8 mouse cellular contexts compared by ENCODE assay signal in the genomic region with DNA sequence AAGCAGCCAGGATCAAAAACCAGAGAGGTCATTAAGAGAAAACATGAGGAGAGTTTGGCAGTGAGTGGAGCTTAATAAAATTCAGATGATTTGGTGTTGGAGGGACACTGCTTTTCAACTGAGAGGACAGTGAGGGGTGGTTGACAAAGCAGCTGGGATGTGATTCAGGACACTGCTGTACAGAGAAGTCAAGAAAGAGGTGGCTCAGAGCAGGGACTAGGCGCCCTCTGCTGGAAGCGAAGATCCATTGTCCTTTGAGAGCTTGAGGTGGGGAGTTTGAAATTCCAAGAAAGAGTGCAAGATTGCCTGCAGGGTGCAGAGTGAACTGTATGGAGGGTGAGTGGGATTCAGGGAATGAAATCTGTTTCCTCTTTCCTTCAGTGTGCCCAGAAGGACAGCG. TPM values are rescaled to one million over a fixed set of nuclear protein-coding genes. Genes with fewer than 3 reads are reported as not detected.
A peak's percentile ranks its signal among the peaks of the same experiment; 100 is the strongest.
DNase-seq lines count a peak whose midpoint lies in the region; ATAC-seq and TF ChIP-seq lines count a peak whose summit lies in the region.

No protein-coding gene starts in this region.

- no peak overlapping the region for H3K9ac ChIP-seq in forebrain, embryonic 16.5 days (replicated peaks; ENCODE audit: low read depth, low read length)
- H3K9ac ChIP-seq in lung, embryonic 15.5 days, result no peak overlapping the region

- peak; percentile 89 for ATAC-seq in forebrain, embryonic 16.5 days
- peak; percentile 49; the same call in 1 of the 2 replicates for ATAC-seq in lung, embryonic 15.5 days (ENCODE audit: borderline replicate concordance, extremely low read depth, low FRiP score, low TSS enrichment)
- no peak for ATAC-seq in inflammation-experienced regulatory T-cells, adult 6 months

- no peaks in the 10 kb centered on the region for H3K27me3 ChIP-seq in forebrain, embryonic 16.5 days (replicated peaks; ENCODE audit: control insufficient read depth, insufficient read depth, low read length)
- H3K27me3 ChIP-seq in lung, embryonic 15.5 days, result no peaks in the 10 kb centered on the region

- no peak overlapping the region for H3K4me2 ChIP-seq in forebrain, embryonic 16.5 days (ENCODE audit: low read length)
- H3K4me2 ChIP-seq in lung, embryonic 15.5 days, result no peak overlapping the region

- TF ChIP-seq CTCF in brain, embryonic 14.5 days (IDR thresholded peaks at IDR 0.05; ENCODE audit: borderline replicate concordance, extremely low read depth, insufficient read depth, insufficient read length), result peak; percentile 88

- DNase-seq in heart, postnatal 14 days, result peak; percentile 23 to 43
- no peak for DNase-seq in heart, adult 11 months
- DNase-seq in brain, embryonic 14.5 days (ENCODE audit: low read depth), result peak; percentile 84
- DNase-seq in kidney, postnatal 14 days, result peak; percentile 29
- DNase-seq in right cerebral cortex, adult 2 months (ENCODE audit: low spot score in 2 of 2), result peak; percentile 62 to 63

- TF ChIP-seq POLR2A in brain, embryonic 14.5 days (IDR thresholded peaks at IDR 0.05; ENCODE audit: borderline replicate concordance, extremely low read depth, insufficient read depth, insufficient read length, poor library complexity, severe bottlenecking), result no peak

- no peaks in the 10 kb centered on the region for H3K36me3 ChIP-seq in forebrain, embryonic 16.5 days (ENCODE audit: control insufficient read depth, insufficient read depth)
- no peaks in the 10 kb centered on the region for H3K36me3 ChIP-seq in lung, embryonic 15.5 days

- intact Hi-C loops in heart, postnatal 14 days (cut with DNase I), result loop anchor here (1.0 kb wide), 1 partner anchor 181 kb away; no protein-coding TSS in a partner anchor

- H3K4me3 ChIP-seq in forebrain, embryonic 16.5 days (replicated peaks; ENCODE audit: low read length), result no peak overlapping the region
- no peak overlapping the region for H3K4me3 ChIP-seq in lung, embryonic 15.5 days

- no peak overlapping the region for H3K27ac ChIP-seq in forebrain, embryonic 16.5 days (ENCODE audit: low read length)
- no peak overlapping the region for H3K27ac ChIP-seq in lung, embryonic 15.5 days

- 4% methylated on average over 3 of the region's 3 CpGs for WGBS in forebrain, embryonic 16.5 days
- WGBS in lung, embryonic 15.5 days, result 10% methylated on average over 3 of the region's 3 CpGs

- no peaks in the 10 kb centered on the region for H3K4me1 ChIP-seq in forebrain, embryonic 16.5 days (replicated peaks; ENCODE audit: control insufficient read depth, insufficient read depth, low read length)
- H3K4me1 ChIP-seq in lung, embryonic 15.5 days, result no peaks in the 10 kb centered on the region

- no peaks in the 10 kb centered on the region for H3K9me3 ChIP-seq in forebrain, embryonic 16.5 days (ENCODE audit: control insufficient read depth, low read length)
- H3K9me3 ChIP-seq in lung, embryonic 15.5 days, result no peaks in the 10 kb centered on the region

RNA-seq across cellular contexts. Expression of a gene that starts 44.2 kb away (rescaled TPM):
- total RNA-seq in heart, postnatal 14 days (2021), result 1 to 10 TPM in 1 of 2 experiments, not detected in 1; 5.5 TPM
- 0.45 TPM in 1 of 2 replicates, not detected in the other for polyA plus RNA-seq in brain, embryonic 14.5 days (2012; rRNA removed)
- polyA plus RNA-seq in forebrain, embryonic 16.5 days (2015; fragmentation: Nextera tagmentation; extraction: Ambion mirVana), result 0.68 TPM in 1 of 2 replicates, not detected in the other
- 6.8 and 12.0 TPM in 2 replicates for polyA plus RNA-seq in lung, embryonic 15.5 days (2015; fragmentation: Nextera tagmentation; extraction: Ambion mirVana)
- not detected for polyA plus RNA-seq in inflammation-experienced regulatory T-cells, adult 6 months (2017; shearing (Covaris generic))
